Mouse (Mus musculus): ENCODE measurements around the gene Gm43517. TPM values are rescaled to one million over a fixed set of nuclear protein-coding genes. Genes with fewer than 3 reads are reported as not detected.
A peak's percentile ranks its signal among the peaks of the same experiment; 100 is the strongest.

Gene Gm43517
- polyA plus RNA-seq, 1 experiment from 2014 or later = not detected

DNA sequence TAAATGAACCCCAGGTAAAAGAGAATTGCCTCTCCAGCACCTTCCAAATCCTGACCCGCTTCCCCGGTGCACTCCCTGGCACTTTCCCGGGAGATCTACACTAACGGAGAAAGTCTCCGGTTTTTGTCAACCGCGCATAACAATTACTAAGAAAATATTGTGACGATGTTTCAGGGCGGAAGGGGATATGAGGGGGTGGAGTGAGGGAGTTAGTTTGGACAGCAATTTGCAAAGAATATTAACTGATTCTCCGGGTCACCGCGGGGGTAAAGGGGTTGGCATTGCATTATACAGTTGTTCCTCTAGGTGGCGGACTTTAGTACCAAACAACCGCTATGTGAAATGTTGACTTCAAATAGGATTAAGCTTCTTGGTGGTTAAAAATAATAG is 10.4 kb upstream of the Gm43517 start:
- Histone ChIP-seq H3K4me2 (replicated peaks; ENCODE audit: low read depth) (peak overlapping the region; percentile 37), H3K36me3 (ENCODE audit: control insufficient read depth, insufficient read depth) (no peaks in the 10 kb centered on the region), H3K9ac (ENCODE audit: low read depth, low read length) (no peak overlapping the region), H3K27me3 (replicated peaks; ENCODE audit: control insufficient read depth, insufficient read depth, low read length) (peaks cover 73% of the 10 kb centered on the region), H3K4me3 (ENCODE audit: low read depth, low read length) (peak overlapping the region; percentile 26), H3K27ac (ENCODE audit: low read depth, low read length) (no peak overlapping the region), H3K4me1 (replicated peaks; ENCODE audit: control insufficient read depth, insufficient read depth, low read length) (no peaks in the 10 kb centered on the region), H3K9me3 (ENCODE audit: control insufficient read depth) (no peaks in the 10 kb centered on the region)
- TF ChIP-seq CTCF (IDR thresholded peaks at IDR 0.05; ENCODE audit: low read depth) = peak; percentile 70
- no peak for ATAC-seq
- WGBS = under 1% methylated on average over 14 of the region's 14 CpGs

DNA sequence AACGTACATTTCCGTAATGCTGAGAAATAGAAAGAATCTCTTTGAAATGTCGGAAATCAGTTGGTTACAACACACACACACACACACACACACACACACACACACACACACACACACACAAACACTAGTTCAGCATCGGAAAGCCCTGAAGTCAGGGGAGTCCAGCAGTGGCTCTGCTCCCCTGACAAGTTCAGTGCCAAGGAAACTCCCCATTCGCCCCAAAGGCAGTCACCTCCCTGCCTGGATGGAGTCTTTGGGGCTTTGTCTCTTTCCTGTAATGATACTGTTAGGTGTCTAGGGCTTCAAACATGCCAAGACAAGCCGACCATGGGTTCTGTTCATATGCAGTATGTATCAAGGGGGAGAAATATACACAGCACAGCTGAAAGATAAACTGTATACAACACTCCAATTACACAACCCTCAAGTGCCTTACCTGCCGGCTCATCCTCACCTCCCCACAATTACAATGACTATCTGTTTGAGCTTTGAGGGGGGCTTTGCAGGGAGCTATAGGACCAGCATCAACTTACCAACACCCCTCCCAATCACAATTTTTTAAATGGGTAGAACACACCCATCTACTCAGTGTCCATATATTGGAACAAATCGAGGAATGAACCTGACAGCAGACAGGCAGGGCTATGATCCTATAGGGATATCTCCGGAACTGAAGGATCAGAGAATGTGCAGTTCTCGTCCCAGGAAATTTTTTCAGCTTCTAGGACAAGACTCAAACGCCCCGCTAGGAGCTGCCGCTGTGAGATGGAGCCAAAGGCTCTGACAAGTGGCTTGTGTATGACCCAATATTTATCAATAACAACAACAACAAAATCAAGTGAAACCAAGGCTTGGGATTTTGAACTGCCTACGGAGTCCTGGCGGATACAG is 9.3 kb upstream of the Gm43517 start:
- H3K4me2 ChIP-seq (replicated peaks; ENCODE audit: low read depth) = no peak overlapping the region
- no peak overlapping the region for H3K9ac ChIP-seq (ENCODE audit: low read depth, low read length)
- H3K27me3 ChIP-seq (replicated peaks; ENCODE audit: control insufficient read depth, insufficient read depth, low read length) = peaks cover 83% of the 10 kb centered on the region
- no peak overlapping the region for H3K4me3 ChIP-seq (ENCODE audit: low read depth, low read length)
- no peaks in the 10 kb centered on the region for H3K4me1 ChIP-seq (replicated peaks; ENCODE audit: control insufficient read depth, insufficient read depth, low read length)
- WGBS = 5% methylated on average over 15 of the region's 15 CpGs
- no peaks in the 10 kb centered on the region for H3K36me3 ChIP-seq (ENCODE audit: control insufficient read depth, insufficient read depth)
- no peak for TF ChIP-seq CTCF (IDR thresholded peaks at IDR 0.05; ENCODE audit: low read depth)
- ATAC-seq = no peak
- no peak overlapping the region for H3K27ac ChIP-seq (ENCODE audit: low read depth, low read length)
- H3K9me3 ChIP-seq (ENCODE audit: control insufficient read depth) = no peaks in the 10 kb centered on the region

DNA sequence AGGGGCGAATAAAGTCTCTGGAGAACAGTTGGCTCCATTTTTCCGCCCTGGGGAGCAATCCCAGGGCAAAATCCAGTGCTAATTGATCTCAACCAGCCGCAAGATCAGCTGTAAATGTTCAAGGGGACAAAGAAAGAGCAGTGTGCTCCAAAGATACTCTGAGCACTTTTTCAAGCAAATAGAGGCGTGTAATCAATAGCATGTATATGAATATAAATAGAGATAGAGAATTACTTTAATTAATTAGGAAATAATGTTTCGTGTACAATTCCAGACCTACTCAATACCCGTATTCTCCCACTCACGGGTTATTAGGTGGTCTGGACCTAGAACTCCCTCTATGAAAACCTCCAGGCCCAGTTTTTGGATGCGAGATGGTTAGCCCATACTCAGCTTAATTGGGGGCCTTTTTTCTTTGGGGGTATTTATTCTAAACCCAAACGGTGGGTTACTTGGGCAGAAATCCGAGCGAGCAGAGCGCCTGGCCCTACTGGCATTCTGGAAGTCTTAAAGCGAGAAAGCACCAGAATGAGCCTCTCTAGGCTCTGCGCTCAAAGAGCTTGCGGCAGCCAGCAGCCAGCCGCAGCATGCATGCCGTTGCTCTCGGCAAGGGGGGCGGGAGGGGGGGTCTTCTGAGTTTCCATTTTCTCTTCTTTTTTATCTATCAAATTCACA is 8.5 kb upstream of the Gm43517 start:
- Histone ChIP-seq H3K4me1 (replicated peaks; ENCODE audit: control insufficient read depth, insufficient read depth, low read length) (no peaks in the 10 kb centered on the region), H3K4me3 (ENCODE audit: low read depth, low read length) (no peak overlapping the region), H3K27me3 (replicated peaks; ENCODE audit: control insufficient read depth, insufficient read depth, low read length) (peaks cover 91% of the 10 kb centered on the region), H3K9me3 (ENCODE audit: control insufficient read depth) (no peaks in the 10 kb centered on the region), H3K9ac (ENCODE audit: low read depth, low read length) (no peak overlapping the region), H3K27ac (ENCODE audit: low read depth, low read length) (no peak overlapping the region), H3K36me3 (ENCODE audit: control insufficient read depth, insufficient read depth) (no peaks in the 10 kb centered on the region), H3K4me2 (replicated peaks; ENCODE audit: low read depth) (no peak overlapping the region)
- no peak for TF ChIP-seq CTCF (IDR thresholded peaks at IDR 0.05; ENCODE audit: low read depth)
- no peak for ATAC-seq
- 3% methylated on average over 19 of the region's 19 CpGs for WGBS

DNA sequence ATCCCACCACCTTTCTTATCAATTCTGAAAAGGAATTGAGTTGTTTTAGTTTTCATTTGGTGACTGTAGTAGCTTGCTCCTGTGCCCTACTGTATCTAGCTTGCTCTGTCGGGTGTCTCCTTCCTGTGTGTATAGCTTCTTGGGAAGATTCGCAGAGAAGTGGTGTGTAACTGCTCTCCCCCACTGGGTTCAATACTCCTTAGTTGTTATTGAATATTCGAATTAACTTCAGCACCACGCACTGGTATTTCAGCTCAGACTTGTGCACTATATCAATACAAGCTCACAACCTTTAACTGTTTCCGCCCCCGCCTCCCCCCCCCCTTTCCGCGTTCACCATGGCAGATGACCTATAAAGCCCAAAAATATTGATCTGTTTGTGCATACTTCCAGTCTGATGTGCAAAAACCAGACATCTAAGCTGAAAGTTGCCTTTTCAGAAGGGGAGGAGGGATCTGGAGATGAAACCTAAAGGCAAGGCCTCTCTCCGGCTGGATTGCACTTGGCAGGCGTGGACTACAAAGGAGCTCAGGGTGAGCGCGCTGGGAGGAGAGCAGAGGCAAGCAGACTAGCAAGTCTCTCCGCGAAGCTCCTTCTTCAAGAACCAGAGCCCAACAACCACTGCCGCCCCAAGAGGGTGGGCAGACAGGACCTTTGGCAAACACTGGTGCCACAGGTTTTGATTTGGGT is 7.5 kb upstream of the Gm43517 start:
- Histone ChIP-seq H3K4me3 (ENCODE audit: low read depth, low read length) (no peak overlapping the region), H3K36me3 (ENCODE audit: control insufficient read depth, insufficient read depth) (no peaks in the 10 kb centered on the region), H3K27ac (ENCODE audit: low read depth, low read length) (no peak overlapping the region), H3K4me2 (replicated peaks; ENCODE audit: low read depth) (no peak overlapping the region), H3K27me3 (replicated peaks; ENCODE audit: control insufficient read depth, insufficient read depth, low read length) (peaks cover 99% of the 10 kb centered on the region), H3K4me1 (replicated peaks; ENCODE audit: control insufficient read depth, insufficient read depth, low read length) (no peaks in the 10 kb centered on the region), H3K9me3 (ENCODE audit: control insufficient read depth) (no peaks in the 10 kb centered on the region), H3K9ac (ENCODE audit: low read depth, low read length) (no peak overlapping the region)
- no peak for TF ChIP-seq CTCF (IDR thresholded peaks at IDR 0.05; ENCODE audit: low read depth)
- 1% methylated on average over 15 of the region's 15 CpGs for whole genome bisulfite sequencing
- ATAC-seq = no peak

DNA sequence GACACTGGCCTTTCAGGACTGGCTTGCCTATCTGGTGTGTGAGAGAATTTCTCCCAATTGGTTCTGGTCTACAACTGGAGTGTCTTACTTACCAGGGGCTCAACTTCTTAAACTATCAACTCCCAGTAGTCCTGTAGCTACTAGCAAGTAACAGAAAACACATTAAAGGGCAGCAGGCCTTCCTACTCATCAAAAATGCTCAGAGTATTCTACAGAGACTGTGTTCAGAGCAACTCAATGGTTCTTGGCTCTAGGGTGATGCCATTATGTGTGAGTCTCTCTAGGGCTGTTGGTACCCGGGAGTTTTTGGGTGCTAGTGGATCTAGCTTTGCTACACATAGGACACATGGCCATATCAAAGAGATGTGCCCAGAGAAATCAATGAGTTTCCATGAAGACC is 6.1 kb upstream of the Gm43517 start:
- TF ChIP-seq CTCF (IDR thresholded peaks at IDR 0.05; ENCODE audit: low read depth) = no peak
- ATAC-seq = no peak

DNA sequence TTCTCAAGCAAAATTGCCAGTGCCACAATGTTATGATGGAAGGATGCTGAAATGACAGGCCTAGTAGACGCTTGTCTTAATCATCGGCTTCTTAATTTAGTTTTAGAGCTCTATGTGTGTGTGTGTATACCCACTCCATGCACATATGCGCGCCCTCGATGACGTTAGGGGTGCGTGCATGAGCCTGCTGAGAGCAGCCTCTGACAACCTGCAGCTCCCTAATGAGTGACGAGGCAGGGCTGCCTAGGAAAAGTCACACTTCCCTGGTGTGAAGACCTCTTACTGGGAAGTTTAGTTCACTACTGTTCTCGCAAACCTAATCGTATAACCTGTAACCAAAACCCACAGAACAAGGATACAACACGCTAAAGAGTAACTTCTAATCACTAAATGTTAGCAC is 5.5 kb upstream of the Gm43517 start:
- ATAC-seq = no peak

More for the DNA sequence above, 6.1 kb upstream of the Gm43517 start:
- H3K4me2 ChIP-seq (replicated peaks; ENCODE audit: low read depth) = no peak overlapping the region
- H3K4me3 ChIP-seq (ENCODE audit: low read depth, low read length) = no peak overlapping the region
- H3K9me3 ChIP-seq (ENCODE audit: control insufficient read depth) = no peaks in the 10 kb centered on the region
- H3K27ac ChIP-seq (ENCODE audit: low read depth, low read length) = no peak overlapping the region
- H3K9ac ChIP-seq (ENCODE audit: low read depth, low read length) = no peak overlapping the region
- H3K4me1 ChIP-seq (replicated peaks; ENCODE audit: control insufficient read depth, insufficient read depth, low read length) = no peaks in the 10 kb centered on the region
- no peaks in the 10 kb centered on the region for H3K36me3 ChIP-seq (ENCODE audit: control insufficient read depth, insufficient read depth)
- WGBS = 0% methylated on average over 1 of the region's 1 CpGs
- H3K27me3 ChIP-seq (replicated peaks; ENCODE audit: control insufficient read depth, insufficient read depth, low read length) = peaks cover 99% of the 10 kb centered on the region

More for the DNA sequence above, 5.5 kb upstream of the Gm43517 start:
- Histone ChIP-seq H3K27me3 (replicated peaks; ENCODE audit: control insufficient read depth, insufficient read depth, low read length) (peaks cover 99% of the 10 kb centered on the region), H3K36me3 (ENCODE audit: control insufficient read depth, insufficient read depth) (no peaks in the 10 kb centered on the region), H3K4me1 (replicated peaks; ENCODE audit: control insufficient read depth, insufficient read depth, low read length) (no peaks in the 10 kb centered on the region), H3K27ac (ENCODE audit: low read depth, low read length) (no peak overlapping the region), H3K9me3 (ENCODE audit: control insufficient read depth) (no peaks in the 10 kb centered on the region), H3K4me3 (ENCODE audit: low read depth, low read length) (no peak overlapping the region), H3K9ac (ENCODE audit: low read depth, low read length) (no peak overlapping the region), H3K4me2 (replicated peaks; ENCODE audit: low read depth) (no peak overlapping the region)
- TF ChIP-seq CTCF (IDR thresholded peaks at IDR 0.05; ENCODE audit: low read depth) = no peak
- 4% methylated on average over 11 of the region's 11 CpGs for WGBS
